Mouse (Mus musculus): Measurements from ENCODE around the gene Mios.

The Mios gene

DNA sequence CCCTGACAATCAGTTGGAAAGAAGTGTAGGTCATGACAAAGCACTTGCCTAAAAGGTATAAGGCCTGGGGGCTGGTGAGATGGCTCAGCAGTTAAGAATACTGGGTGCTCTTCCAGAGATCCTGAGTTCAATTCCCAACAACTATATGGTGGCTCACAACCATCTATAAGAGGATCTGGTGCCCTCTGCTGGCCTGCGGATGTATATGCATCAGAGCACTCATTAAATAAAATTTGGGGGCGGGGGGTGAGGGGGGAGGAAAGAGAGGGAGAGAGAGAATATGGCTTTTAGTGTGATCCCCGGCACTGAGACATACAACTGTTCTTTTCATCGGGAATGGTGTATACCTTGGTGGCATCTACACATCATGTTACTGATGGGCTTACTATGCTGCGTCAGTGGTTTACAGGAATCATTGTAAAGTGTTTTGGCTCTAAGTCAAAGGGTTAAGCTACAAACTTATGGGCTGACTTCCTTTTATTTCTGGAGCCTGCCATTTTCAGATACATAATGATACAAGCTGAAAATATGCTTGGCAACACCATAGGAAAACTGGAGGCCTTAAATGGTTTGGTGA lies 69.5 kb downstream of the Mios start:
- DNase-seq (ENCODE audit: low spot score in 2 of 2): no peak

DNA sequence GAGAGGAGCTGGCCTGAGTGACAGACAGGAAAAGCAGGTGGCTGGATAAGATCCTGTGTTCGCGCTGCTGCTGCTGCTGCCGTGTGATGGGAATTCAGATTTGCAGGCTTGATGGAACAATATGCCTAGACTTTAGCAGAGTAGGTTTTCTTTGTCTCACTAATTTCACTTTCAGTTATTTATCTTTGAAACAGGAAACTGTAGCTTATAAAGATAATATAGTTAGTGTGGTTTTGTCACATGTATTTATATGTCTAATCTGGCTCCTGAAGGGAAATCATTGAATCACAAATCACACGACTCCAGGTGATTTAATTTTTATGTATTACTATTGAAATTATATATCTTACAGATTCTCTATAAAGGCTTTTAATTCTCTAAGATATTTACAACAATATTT lies 74.2 kb downstream of the Mios start:
- no peak for DNase-seq (ENCODE audit: low spot score in 2 of 2)

GRCm38 (mm10) chr6:8285401-8285960 lies 76.5 kb downstream of the Mios start:
- DNase-seq (ENCODE audit: low spot score in 2 of 2): no peak
